Mouse (Mus musculus): ENCODE results near the gene Inpp5e. TPM values are rescaled to one million over a fixed set of nuclear protein-coding genes. Genes with fewer than 3 reads are reported as not detected.

The Inpp5e gene
- polyA plus RNA-seq, 1 experiment = 67.3 TPM

GRCm38 (mm10) chr2:26363481-26363880, 45.5 kb downstream of the Inpp5e start:
- Histone ChIP-seq H3K4me3 (ENCODE audit: control insufficient read depth, low read depth, low read length) (no peak overlapping the region), H3K4me1 (ENCODE audit: control insufficient read depth, insufficient read depth, low read length) (no peaks in the 10 kb centered on the region), H3K27ac (ENCODE audit: control insufficient read depth, insufficient read depth, low read depth, low read length) (no peak overlapping the region), H3K27me3 (ENCODE audit: control insufficient read depth, insufficient read depth, low read length) (no peaks in the 10 kb centered on the region), H3K36me3 (ENCODE audit: control insufficient read depth, insufficient read depth, low read length) (peaks cover 2% of the 10 kb centered on the region)
- no peak for TF ChIP-seq POLR2A (IDR thresholded peaks at IDR 0.05; ENCODE audit: control insufficient read depth, low read depth, low read length)
- no peak for TF ChIP-seq CTCF (IDR thresholded peaks at IDR 0.05; ENCODE audit: control insufficient read depth, insufficient read depth, insufficient replicate concordance, low read depth, low read length)

DNA sequence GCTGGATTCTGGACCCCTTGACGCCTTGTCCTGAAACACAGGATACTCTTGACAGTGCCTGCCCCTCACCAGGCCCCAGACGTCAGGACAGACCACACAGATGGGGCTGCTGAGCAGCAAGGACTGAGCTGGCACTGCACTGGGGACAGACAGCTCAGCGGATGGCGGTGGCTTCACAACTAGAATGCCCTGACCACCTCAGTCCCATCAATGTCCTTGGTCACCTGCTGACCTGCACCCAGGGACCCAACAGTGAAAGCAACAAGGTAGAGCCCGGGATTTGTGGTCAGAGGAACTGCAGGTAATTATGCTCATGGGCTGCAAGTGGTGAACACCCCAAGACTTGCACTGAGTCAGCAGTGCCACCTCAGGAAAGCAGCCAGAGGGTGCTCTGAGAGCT, 46.0 kb downstream of the Inpp5e start:
- TF ChIP-seq POLR2A (IDR thresholded peaks at IDR 0.05; ENCODE audit: control insufficient read depth, low read depth, low read length) = no peak
- no peak for TF ChIP-seq CTCF (IDR thresholded peaks at IDR 0.05; ENCODE audit: control insufficient read depth, insufficient read depth, insufficient replicate concordance, low read depth, low read length)
- H3K4me3 ChIP-seq (ENCODE audit: control insufficient read depth, low read depth, low read length) = no peak overlapping the region
- H3K27me3 ChIP-seq (ENCODE audit: control insufficient read depth, insufficient read depth, low read length) = no peaks in the 10 kb centered on the region
- H3K27ac ChIP-seq (ENCODE audit: control insufficient read depth, insufficient read depth, low read depth, low read length) = no peak overlapping the region
- peaks cover 1% of the 10 kb centered on the region for H3K36me3 ChIP-seq (ENCODE audit: control insufficient read depth, insufficient read depth, low read length)
- no peaks in the 10 kb centered on the region for H3K4me1 ChIP-seq (ENCODE audit: control insufficient read depth, insufficient read depth, low read length)

- no peaks in the 10 kb centered on the region for H3K27me3 ChIP-seq (ENCODE audit: control insufficient read depth, insufficient read depth, low read length)
- H3K36me3 ChIP-seq (ENCODE audit: control insufficient read depth, insufficient read depth, low read length) = no peaks in the 10 kb centered on the region; the same call in 1 of the 2 replicates
- H3K4me3 ChIP-seq (ENCODE audit: control insufficient read depth, low read depth, low read length) = no peak within 1 kb of the TSS
- H3K27ac ChIP-seq (ENCODE audit: control insufficient read depth, insufficient read depth, low read depth, low read length) = no peak within 1 kb of the TSS
- H3K4me1 ChIP-seq (ENCODE audit: control insufficient read depth, insufficient read depth, low read length) = no peaks in the 10 kb centered on the region
- no peak for TF ChIP-seq CTCF (IDR thresholded peaks at IDR 0.05; ENCODE audit: control insufficient read depth, insufficient read depth, insufficient replicate concordance, low read depth, low read length)
- TF ChIP-seq POLR2A (IDR thresholded peaks at IDR 0.05; ENCODE audit: control insufficient read depth, low read depth, low read length) = no peak
These were observed 48.2 kb downstream of the Inpp5e start, which contains the start of gene Card9 for GRCm38 (mm10) chr2:26360772-26361171. Gene Card9 (minus strand): TSS chr2:26360918.

DNA sequence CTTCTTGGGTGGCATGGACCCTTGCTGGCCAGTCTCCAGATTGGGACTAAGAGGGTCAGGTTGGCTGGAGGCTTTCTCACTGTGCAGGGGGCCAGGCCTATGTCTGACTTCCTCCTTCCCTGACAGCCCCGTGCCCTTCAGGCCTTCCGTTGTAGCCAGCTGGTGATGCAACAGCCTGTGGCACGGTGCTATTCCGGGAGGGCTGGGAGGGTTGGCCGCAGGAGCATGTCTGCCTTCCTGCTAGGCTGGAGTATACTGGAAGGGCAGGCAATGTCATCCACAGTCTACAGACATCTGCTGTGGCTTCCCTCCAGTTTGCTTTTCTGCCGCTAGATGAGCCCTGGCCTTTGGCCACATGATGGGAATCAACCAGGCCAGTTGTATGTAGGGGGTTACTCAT, 49.0 kb downstream of the Inpp5e start:
- Histone ChIP-seq H3K27ac (ENCODE audit: control insufficient read depth, insufficient read depth, low read depth, low read length) (no peak overlapping the region), H3K27me3 (ENCODE audit: control insufficient read depth, insufficient read depth, low read length) (no peaks in the 10 kb centered on the region), H3K4me1 (ENCODE audit: control insufficient read depth, insufficient read depth, low read length) (no peaks in the 10 kb centered on the region), H3K36me3 (ENCODE audit: control insufficient read depth, insufficient read depth, low read length) (no peaks in the 10 kb centered on the region), H3K4me3 (ENCODE audit: control insufficient read depth, low read depth, low read length) (no peak overlapping the region)
- TF ChIP-seq POLR2A (IDR thresholded peaks at IDR 0.05; ENCODE audit: control insufficient read depth, low read depth, low read length) (no peak), CTCF (IDR thresholded peaks at IDR 0.05; ENCODE audit: control insufficient read depth, insufficient read depth, insufficient replicate concordance, low read depth, low read length) (no peak)

DNA sequence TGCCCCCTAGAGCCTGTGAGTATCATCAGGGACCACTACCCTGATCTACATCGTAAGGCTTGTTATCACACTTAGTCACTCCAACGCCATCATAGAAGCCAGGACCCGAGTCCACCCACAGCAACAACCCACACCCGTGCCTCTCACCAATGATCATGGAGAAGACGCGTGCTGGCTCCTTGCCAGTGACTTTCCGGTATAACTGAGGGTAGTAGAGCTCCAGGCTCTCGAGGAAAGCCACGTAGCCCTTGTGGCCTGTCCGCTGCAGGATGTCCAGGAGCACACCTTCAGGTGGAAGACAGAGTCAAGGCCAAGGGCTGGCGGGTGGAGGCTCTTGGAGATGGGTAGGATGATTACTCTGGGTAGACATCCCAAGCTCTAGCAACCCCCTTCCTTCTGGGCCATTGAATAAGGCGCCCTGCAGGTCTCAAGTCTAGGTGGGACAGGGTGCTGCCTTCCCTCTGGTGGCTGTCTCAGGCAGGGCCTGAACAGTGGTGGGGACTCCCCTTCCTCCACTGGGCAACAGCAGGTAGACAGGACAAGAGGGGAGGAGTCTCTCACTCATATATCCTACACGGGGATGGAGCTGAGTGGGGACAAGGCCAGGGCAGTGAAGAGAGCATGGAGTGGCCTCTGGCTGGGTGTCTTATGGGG, 50.2 kb downstream of the Inpp5e start:
- no peaks in the 10 kb centered on the region for H3K36me3 ChIP-seq (ENCODE audit: control insufficient read depth, insufficient read depth, low read length)
- H3K4me3 ChIP-seq (ENCODE audit: control insufficient read depth, low read depth, low read length) = no peak overlapping the region
- no peaks in the 10 kb centered on the region for H3K27me3 ChIP-seq (ENCODE audit: control insufficient read depth, insufficient read depth, low read length)
- H3K4me1 ChIP-seq (ENCODE audit: control insufficient read depth, insufficient read depth, low read length) = no peaks in the 10 kb centered on the region
- no peak for TF ChIP-seq POLR2A (IDR thresholded peaks at IDR 0.05; ENCODE audit: control insufficient read depth, low read depth, low read length)
- no peak for TF ChIP-seq CTCF (IDR thresholded peaks at IDR 0.05; ENCODE audit: control insufficient read depth, insufficient read depth, insufficient replicate concordance, low read depth, low read length)
- no peak overlapping the region for H3K27ac ChIP-seq (ENCODE audit: control insufficient read depth, insufficient read depth, low read depth, low read length)

GRCm38 (mm10) chr2:26357484-26357883, 51.5 kb downstream of the Inpp5e start:
- Histone ChIP-seq H3K27me3 (ENCODE audit: control insufficient read depth, insufficient read depth, low read length) (no peaks in the 10 kb centered on the region), H3K27ac (ENCODE audit: control insufficient read depth, insufficient read depth, low read depth, low read length) (no peak overlapping the region), H3K4me1 (ENCODE audit: control insufficient read depth, insufficient read depth, low read length) (peaks cover 4% of the 10 kb centered on the region), H3K36me3 (ENCODE audit: control insufficient read depth, insufficient read depth, low read length) (no peaks in the 10 kb centered on the region; the same call in 1 of the 2 replicates), H3K4me3 (ENCODE audit: control insufficient read depth, low read depth, low read length) (no peak overlapping the region)
- TF ChIP-seq CTCF (IDR thresholded peaks at IDR 0.05; ENCODE audit: control insufficient read depth, insufficient read depth, insufficient replicate concordance, low read depth, low read length) (no peak), POLR2A (IDR thresholded peaks at IDR 0.05; ENCODE audit: control insufficient read depth, low read depth, low read length) (no peak)

DNA sequence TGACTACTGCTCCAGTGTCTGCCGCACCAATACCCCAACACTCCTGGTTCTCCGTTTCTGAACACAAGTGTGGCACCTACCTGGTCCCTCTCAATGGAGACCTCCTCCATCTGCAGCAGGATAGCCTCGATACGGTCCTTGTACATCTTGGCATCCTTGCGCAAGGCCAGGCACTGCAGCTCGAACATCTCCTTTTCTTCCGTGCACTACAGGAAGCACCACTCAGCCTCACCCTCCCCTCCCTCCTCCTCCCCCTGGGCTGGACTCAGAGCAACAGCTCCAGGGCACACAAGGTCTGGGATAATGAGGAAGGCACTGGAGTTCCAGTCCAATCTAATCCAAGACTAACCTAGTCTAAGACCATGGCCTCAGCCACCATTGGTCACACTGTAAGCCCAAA, 52.3 kb downstream of the Inpp5e start:
- Histone ChIP-seq H3K36me3 (ENCODE audit: control insufficient read depth, insufficient read depth, low read length) (no peaks in the 10 kb centered on the region; the same call in 1 of the 2 replicates), H3K4me1 (ENCODE audit: control insufficient read depth, insufficient read depth, low read length) (peaks cover 7% of the 10 kb centered on the region), H3K27me3 (ENCODE audit: control insufficient read depth, insufficient read depth, low read length) (no peaks in the 10 kb centered on the region), H3K27ac (ENCODE audit: control insufficient read depth, insufficient read depth, low read depth, low read length) (no peak overlapping the region), H3K4me3 (ENCODE audit: control insufficient read depth, low read depth, low read length) (no peak overlapping the region)
- TF ChIP-seq POLR2A (IDR thresholded peaks at IDR 0.05; ENCODE audit: control insufficient read depth, low read depth, low read length) (no peak), CTCF (IDR thresholded peaks at IDR 0.05; ENCODE audit: control insufficient read depth, insufficient read depth, insufficient replicate concordance, low read depth, low read length) (no peak)
